Mouse (Mus musculus): Measurements from ENCODE around the gene Lingo1.

DNA sequence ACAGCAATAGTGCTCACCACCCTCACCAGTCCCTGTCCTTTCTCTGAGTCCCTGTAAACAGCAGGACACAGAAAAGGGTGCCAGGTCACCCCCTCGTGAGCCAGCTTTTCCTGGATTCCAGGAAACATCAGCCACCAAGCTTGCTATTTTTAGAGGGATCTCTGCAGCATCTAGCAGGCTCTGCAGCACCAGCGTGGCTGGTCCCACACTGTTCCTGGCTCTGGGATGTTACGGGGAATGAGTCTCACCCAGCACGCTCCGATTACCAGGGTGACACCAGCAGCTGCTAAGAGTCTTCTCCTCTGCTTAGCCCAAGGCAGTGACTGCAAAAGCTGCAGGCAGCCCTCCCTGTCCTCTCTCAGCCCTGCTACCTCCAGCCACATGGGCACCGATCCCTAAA lies 36.6 kb upstream of the Lingo1 start:
- TF ChIP-seq NANOG (IDR thresholded peaks at IDR 0.05; ENCODE audit: borderline replicate concordance, low read length): no peak
- TF ChIP-seq CTCF (conservative IDR thresholded peaks at IDR 0.05; ENCODE audit: low read length): no peak

All from E14TG2a.4 (cell line).